Mouse (Mus musculus): ENCODE results near the gene Erlin1. TPM values are rescaled to one million over a fixed set of nuclear protein-coding genes. Genes with fewer than 3 reads are reported as not detected.

Gene Erlin1
- polyA plus RNA-seq, 1 experiment from 2014 or later, result 17.1 TPM

GRCm38 (mm10) chr19:44103001-44103400 is 33.4 kb upstream of the Erlin1 start:
- Histone ChIP-seq H3K4me3 (replicated peaks; ENCODE audit: low read length) (no peak overlapping the region), H3K36me3 (replicated peaks; ENCODE audit: control insufficient read depth, insufficient read depth) (peaks cover 41% of the 10 kb centered on the region), H3K4me1 (replicated peaks; ENCODE audit: control insufficient read depth, insufficient read depth, low read length) (peaks cover 12% of the 10 kb centered on the region), H3K27ac (no peak overlapping the region), H3K4me2 (replicated peaks) (no peak overlapping the region), H3K9ac (no peak overlapping the region), H3K9me3 (ENCODE audit: control insufficient read depth, low read length) (no peaks in the 10 kb centered on the region), H3K27me3 (ENCODE audit: control insufficient read depth, insufficient read depth, low read length) (no peaks in the 10 kb centered on the region)
- ATAC-seq (ENCODE audit: low FRiP score), result no peak
- 92% methylated on average over 3 of the region's 3 CpGs for WGBS
- no peak for DNase-seq (ENCODE audit: low spot score)

- peaks cover 62% of the 10 kb centered on the region for H3K36me3 ChIP-seq (replicated peaks; ENCODE audit: control insufficient read depth, insufficient read depth)
- 0 out of 2 replicates have a peak, but pooled peaks cover 10% of the 10 kb centered on the region for H3K9me3 ChIP-seq (ENCODE audit: control insufficient read depth, low read length)
- H3K4me2 ChIP-seq (replicated peaks), result no peak overlapping the region
- H3K4me1 ChIP-seq (replicated peaks; ENCODE audit: control insufficient read depth, insufficient read depth, low read length), result no peaks in the 10 kb centered on the region
- H3K27me3 ChIP-seq (ENCODE audit: control insufficient read depth, insufficient read depth, low read length), result no peaks in the 10 kb centered on the region
- no peak overlapping the region for H3K4me3 ChIP-seq (replicated peaks; ENCODE audit: low read length)
- no peak overlapping the region for H3K27ac ChIP-seq
- ATAC-seq (ENCODE audit: low FRiP score) (no peak), DNase-seq (ENCODE audit: low spot score) (no peak)
- H3K9ac ChIP-seq, result no peak overlapping the region
These were observed 31.3 kb upstream of the Erlin1 start for GRCm38 (mm10) chr19:44100840-44101239.

GRCm38 (mm10) chr19:44086278-44086677 is 16.7 kb upstream of the Erlin1 start:
- Histone ChIP-seq H3K9ac (no peak overlapping the region), H3K4me3 (replicated peaks; ENCODE audit: low read length) (no peak overlapping the region), H3K4me1 (replicated peaks; ENCODE audit: control insufficient read depth, insufficient read depth, low read length) (no peaks in the 10 kb centered on the region), H3K36me3 (replicated peaks; ENCODE audit: control insufficient read depth, insufficient read depth) (peaks cover 83% of the 10 kb centered on the region), H3K27me3 (ENCODE audit: control insufficient read depth, insufficient read depth, low read length) (no peaks in the 10 kb centered on the region), H3K9me3 (ENCODE audit: control insufficient read depth, low read length) (no peaks in the 10 kb centered on the region), H3K4me2 (replicated peaks) (no peak overlapping the region), H3K27ac (no peak overlapping the region)
- DNase-seq (ENCODE audit: low spot score) (no peak), ATAC-seq (ENCODE audit: low FRiP score) (no peak)
- 19% methylated on average over 3 of the region's 3 CpGs for WGBS

- no peaks in the 10 kb centered on the region for H3K9me3 ChIP-seq (ENCODE audit: control insufficient read depth, low read length)
- ATAC-seq (ENCODE audit: low FRiP score), result no peak
- no peaks in the 10 kb centered on the region for H3K4me1 ChIP-seq (replicated peaks; ENCODE audit: control insufficient read depth, insufficient read depth, low read length)
- H3K9ac ChIP-seq, result no peak overlapping the region
- no peak overlapping the region for H3K4me3 ChIP-seq (replicated peaks; ENCODE audit: low read length)
- peaks cover 86% of the 10 kb centered on the region for H3K36me3 ChIP-seq (replicated peaks; ENCODE audit: control insufficient read depth, insufficient read depth)
- H3K27ac ChIP-seq, result no peak overlapping the region
- H3K4me2 ChIP-seq (replicated peaks), result no peak overlapping the region
- DNase-seq (ENCODE audit: low spot score), result no peak
- no peaks in the 10 kb centered on the region for H3K27me3 ChIP-seq (ENCODE audit: control insufficient read depth, insufficient read depth, low read length)
- WGBS, result 95% methylated on average over 2 of the region's 2 CpGs
These were observed 11.3 kb upstream of the Erlin1 start for GRCm38 (mm10) chr19:44080920-44081319.

- Histone ChIP-seq H3K9ac (no peak overlapping the region), H3K27ac (no peak overlapping the region), H3K36me3 (replicated peaks; ENCODE audit: control insufficient read depth, insufficient read depth) (peaks cover 88% of the 10 kb centered on the region), H3K4me3 (replicated peaks; ENCODE audit: low read length) (no peak overlapping the region), H3K9me3 (ENCODE audit: control insufficient read depth, low read length) (no peaks in the 10 kb centered on the region), H3K4me2 (replicated peaks) (no peak overlapping the region), H3K27me3 (ENCODE audit: control insufficient read depth, insufficient read depth, low read length) (no peaks in the 10 kb centered on the region), H3K4me1 (replicated peaks; ENCODE audit: control insufficient read depth, insufficient read depth, low read length) (no peaks in the 10 kb centered on the region)
- DNase-seq (ENCODE audit: low spot score) (no peak), ATAC-seq (ENCODE audit: low FRiP score) (no peak)
- WGBS, result 70% methylated on average over 2 of the region's 2 CpGs
These were observed 10.4 kb upstream of the Erlin1 start for GRCm38 (mm10) chr19:44080023-44080422.

- no peak for DNase-seq (ENCODE audit: low spot score)
- Histone ChIP-seq H3K4me1 (replicated peaks; ENCODE audit: control insufficient read depth, insufficient read depth, low read length) (no peaks in the 10 kb centered on the region), H3K36me3 (replicated peaks; ENCODE audit: control insufficient read depth, insufficient read depth) (peaks cover 79% of the 10 kb centered on the region), H3K27ac (no peak overlapping the region), H3K9me3 (ENCODE audit: control insufficient read depth, low read length) (no peaks in the 10 kb centered on the region), H3K27me3 (ENCODE audit: control insufficient read depth, insufficient read depth, low read length) (no peaks in the 10 kb centered on the region), H3K9ac (no peak overlapping the region), H3K4me3 (replicated peaks; ENCODE audit: low read length) (no peak overlapping the region), H3K4me2 (replicated peaks) (no peak overlapping the region)
- WGBS, result 90% methylated on average over 4 of the region's 4 CpGs
- ATAC-seq (ENCODE audit: low FRiP score), result no peak
These were observed 7.4 kb upstream of the Erlin1 start for GRCm38 (mm10) chr19:44077024-44077423.

GRCm38 (mm10) chr19:44076457-44076856 is 6.9 kb upstream of the Erlin1 start:
- Histone ChIP-seq H3K4me3 (replicated peaks; ENCODE audit: low read length) (no peak overlapping the region), H3K9me3 (ENCODE audit: control insufficient read depth, low read length) (no peaks in the 10 kb centered on the region), H3K27me3 (ENCODE audit: control insufficient read depth, insufficient read depth, low read length) (no peaks in the 10 kb centered on the region), H3K27ac (no peak overlapping the region), H3K4me1 (replicated peaks; ENCODE audit: control insufficient read depth, insufficient read depth, low read length) (no peaks in the 10 kb centered on the region), H3K9ac (no peak overlapping the region), H3K36me3 (replicated peaks; ENCODE audit: control insufficient read depth, insufficient read depth) (peaks cover 75% of the 10 kb centered on the region), H3K4me2 (replicated peaks) (no peak overlapping the region)
- DNase-seq (ENCODE audit: low spot score) (no peak), ATAC-seq (ENCODE audit: low FRiP score) (no peak)
- 91% methylated on average over 9 of the region's 9 CpGs for WGBS

- Histone ChIP-seq H3K4me1 (replicated peaks; ENCODE audit: control insufficient read depth, insufficient read depth, low read length) (no peaks in the 10 kb centered on the region), H3K27me3 (ENCODE audit: control insufficient read depth, insufficient read depth, low read length) (no peaks in the 10 kb centered on the region), H3K27ac (no peak overlapping the region), H3K4me3 (replicated peaks; ENCODE audit: low read length) (no peak overlapping the region), H3K9me3 (ENCODE audit: control insufficient read depth, low read length) (no peaks in the 10 kb centered on the region), H3K4me2 (replicated peaks) (no peak overlapping the region), H3K9ac (no peak overlapping the region), H3K36me3 (replicated peaks; ENCODE audit: control insufficient read depth, insufficient read depth) (peaks cover 65% of the 10 kb centered on the region)
- no peak for DNase-seq (ENCODE audit: low spot score)
- WGBS, result 91% methylated on average over 11 of the region's 11 CpGs
- no peak for ATAC-seq (ENCODE audit: low FRiP score)
These were observed 5.4 kb upstream of the Erlin1 start for GRCm38 (mm10) chr19:44074986-44075385.

- 67% methylated on average over 5 of the region's 5 CpGs for WGBS
- ATAC-seq (ENCODE audit: low FRiP score), result no peak
- Histone ChIP-seq H3K9me3 (ENCODE audit: control insufficient read depth, low read length) (no peaks in the 10 kb centered on the region), H3K4me3 (replicated peaks; ENCODE audit: low read length) (no peak overlapping the region), H3K9ac (no peak overlapping the region), H3K27ac (no peak overlapping the region), H3K27me3 (ENCODE audit: control insufficient read depth, insufficient read depth, low read length) (no peaks in the 10 kb centered on the region), H3K36me3 (replicated peaks; ENCODE audit: control insufficient read depth, insufficient read depth) (peaks cover 28% of the 10 kb centered on the region), H3K4me1 (replicated peaks; ENCODE audit: control insufficient read depth, insufficient read depth, low read length) (peaks cover 10% of the 10 kb centered on the region), H3K4me2 (replicated peaks) (no peak overlapping the region)
- no peak for DNase-seq (ENCODE audit: low spot score)
These were observed 1.6 kb upstream of the Erlin1 start for GRCm38 (mm10) chr19:44071166-44071565.

GRCm38 (mm10) chr19:44069914-44070232 is 288 bp upstream of the Erlin1 start:
- ATAC-seq (ENCODE audit: low FRiP score) (no peak), DNase-seq (ENCODE audit: low spot score) (no peak)
- Histone ChIP-seq H3K4me1 (replicated peaks; ENCODE audit: control insufficient read depth, insufficient read depth, low read length) (peaks cover 10% of the 10 kb centered on the region), H3K4me2 (replicated peaks) (peak overlapping the region; percentile 73), H3K4me3 (replicated peaks; ENCODE audit: low read length) (peak overlapping the region; percentile 84), H3K27me3 (ENCODE audit: control insufficient read depth, insufficient read depth, low read length) (no peaks in the 10 kb centered on the region), H3K27ac (peak overlapping the region; percentile 75), H3K9me3 (ENCODE audit: control insufficient read depth, low read length) (no peaks in the 10 kb centered on the region), H3K36me3 (replicated peaks; ENCODE audit: control insufficient read depth, insufficient read depth) (peaks cover 19% of the 10 kb centered on the region), H3K9ac (peak overlapping the region; percentile 85)
- 7% methylated on average over 4 of the region's 4 CpGs for WGBS
